ENCODE assay signal across 8 mouse cellular contexts in genomic region chr10:78411851-78412250, GRCm38 (mm10). TPM values are rescaled to one million over a fixed set of nuclear protein-coding genes. Genes with fewer than 3 reads are reported as not detected.
A peak's percentile ranks its signal among the peaks of the same experiment; 100 is the strongest.
DNase-seq lines count a peak whose midpoint lies in the region; ATAC-seq and TF ChIP-seq lines count a peak whose summit lies in the region.

No protein-coding gene starts in this region.

- no peaks in the 10 kb centered on the region for H3K9me3 ChIP-seq in limb, embryonic 14.5 days (ENCODE audit: control insufficient read depth, low read length)
- H3K9me3 ChIP-seq in stomach, postnatal 0 days (ENCODE audit: control insufficient read depth, low read length): no peaks in the 10 kb centered on the region

- TF ChIP-seq POLR2A in thymus, adult 2 months (IDR thresholded peaks at IDR 0.05; ENCODE audit: control insufficient read depth, extremely low read depth, insufficient read depth, low read length, poor library complexity): no peak
- TF ChIP-seq POLR2A in limb, embryonic 14.5 days (IDR thresholded peaks at IDR 0.05; ENCODE audit: borderline replicate concordance, extremely low read depth, insufficient read depth, insufficient read length): no peak

- no peak overlapping the region for H3K27ac ChIP-seq in thymus, adult 2 months (ENCODE audit: control insufficient read depth, insufficient read depth, low read length)
- no peak overlapping the region for H3K27ac ChIP-seq in limb, embryonic 14.5 days (replicated peaks; ENCODE audit: low read depth, low read length)
- peak overlapping the region; percentile 94; the same call in 1 of the 2 replicates for H3K27ac ChIP-seq in stomach, postnatal 0 days (replicated peaks)

- H3K27me3 ChIP-seq in thymus, adult 2 months (ENCODE audit: control insufficient read depth, insufficient read depth, low read length): no peaks in the 10 kb centered on the region
- no peaks in the 10 kb centered on the region for H3K27me3 ChIP-seq in limb, embryonic 14.5 days (ENCODE audit: control insufficient read depth, insufficient read depth, low read length)
- no peaks in the 10 kb centered on the region for H3K27me3 ChIP-seq in stomach, postnatal 0 days (ENCODE audit: control insufficient read depth, insufficient read depth, low read length)

- H3K9ac ChIP-seq in limb, embryonic 14.5 days (ENCODE audit: low read depth, low read length, severe bottlenecking): peak overlapping the region; percentile 81
- H3K9ac ChIP-seq in stomach, postnatal 0 days (ENCODE audit: low read length): peak overlapping the region; percentile 96

- H3K36me3 ChIP-seq in thymus, adult 2 months (ENCODE audit: control insufficient read depth, insufficient read depth, low read length): peaks cover 38% of the 10 kb centered on the region
- peaks cover 41% of the 10 kb centered on the region for H3K36me3 ChIP-seq in limb, embryonic 14.5 days (ENCODE audit: control insufficient read depth, insufficient read depth, low read length)
- peaks cover 20% of the 10 kb centered on the region for H3K36me3 ChIP-seq in stomach, postnatal 0 days (ENCODE audit: control insufficient read depth, insufficient read depth, low read length)

- peak overlapping the region; percentile 75 for H3K4me3 ChIP-seq in thymus, adult 2 months (ENCODE audit: control insufficient read depth, insufficient read depth, low read length)
- peak overlapping the region; percentile 85 for H3K4me3 ChIP-seq in limb, embryonic 14.5 days (replicated peaks; ENCODE audit: low read length)
- H3K4me3 ChIP-seq in stomach, postnatal 0 days (ENCODE audit: low read depth, low read length): peak overlapping the region; percentile 95

- peak; percentile 62 for DNase-seq in cerebellum, adult 9-11 months
- no peak for DNase-seq in thymus, adult 2 months
- DNase-seq in thymus, postnatal 14 days: no peak
- no peak for DNase-seq in limb, embryonic 14.5 days (ENCODE audit: low spot score)
- no peak for DNase-seq in stomach, postnatal 0 days (ENCODE audit: low spot score)
- DNase-seq in layer of hippocampus, adult 11-12 months (ENCODE audit: low spot score): no peak
- DNase-seq in left cerebral cortex, adult 18-20 months (ENCODE audit: low spot score in 2 of 2): no peak

- no peak for TF ChIP-seq EP300 in stomach, postnatal 0 days (optimal IDR thresholded peaks at IDR 0.05)

- peaks cover 17% of the 10 kb centered on the region for H3K4me1 ChIP-seq in thymus, adult 2 months (replicated peaks; ENCODE audit: control insufficient read depth, insufficient read depth, low read length)
- no peaks in the 10 kb centered on the region for H3K4me1 ChIP-seq in limb, embryonic 14.5 days (ENCODE audit: control insufficient read depth, insufficient read depth, low read length)
- peaks cover 2% of the 10 kb centered on the region; the same call in 1 of the 2 replicates for H3K4me1 ChIP-seq in stomach, postnatal 0 days (replicated peaks; ENCODE audit: control insufficient read depth, insufficient read depth)

- ATAC-seq in cerebellum, adult (ENCODE audit: insufficient number of reproducible peaks, low FRiP score, low TSS enrichment): no peak
- ATAC-seq in limb, embryonic 14.5 days (ENCODE audit: low FRiP score, low read depth): no peak
- no peak for ATAC-seq in stomach, postnatal 0 days (ENCODE audit: low FRiP score, low TSS enrichment)

- 14% methylated on average over 8 of the region's 8 CpGs for WGBS in thymus, adult 2 months
- 17% methylated on average over 8 of the region's 8 CpGs for WGBS in limb, embryonic 14.5 days
- WGBS in stomach, postnatal 0 days: 8% methylated on average over 8 of the region's 8 CpGs

- peak overlapping the region; percentile 69 for H3K4me2 ChIP-seq in limb, embryonic 14.5 days (replicated peaks; ENCODE audit: low read depth, low read length, severe bottlenecking)
- peak overlapping the region; percentile 84 for H3K4me2 ChIP-seq in stomach, postnatal 0 days (replicated peaks; ENCODE audit: low read depth)

- no peak for TF ChIP-seq CTCF in thymus, adult 2 months (IDR thresholded peaks at IDR 0.05; ENCODE audit: borderline replicate concordance, control insufficient read depth, extremely low read depth, insufficient read depth, low read length, poor library complexity)
- no peak for TF ChIP-seq CTCF in stomach, postnatal 0 days (IDR thresholded peaks at IDR 0.05; ENCODE audit: low read depth)

RNA-seq across cellular contexts. Expression of gene Rrp1, which starts 1.0 kb away (rescaled TPM):
- polyA plus RNA-seq in thymus, adult 2 months (2012; rRNA removed): 133 and 164 TPM in 2 replicates
- 159 and 279 TPM in 2 replicates for polyA plus RNA-seq in limb, embryonic 14.5 days (2012; rRNA removed)
- polyA plus RNA-seq in limb, embryonic 14.5 days (2014; fragmentation: Nextera tagmentation; extraction: Ambion mirVana): 224 and 245 TPM in 2 replicates
- 148 TPM in 2 replicates for polyA plus RNA-seq in stomach, postnatal 0 days (2015; fragmentation: Nextera tagmentation; extraction: Ambion mirVana)
- 100 to 1,000 TPM; 362 to 368 TPM for total RNA-seq in left cerebral cortex, adult 18-20 months (2021)

RNA-seq across cellular contexts. Expression of gene Cstb, which starts 13.6 kb away (rescaled TPM):
- polyA plus RNA-seq in thymus, adult 2 months (2012; rRNA removed): 212 and 247 TPM in 2 replicates
- 126 and 157 TPM in 2 replicates for polyA plus RNA-seq in limb, embryonic 14.5 days (2012; rRNA removed)
- polyA plus RNA-seq in limb, embryonic 14.5 days (2014; fragmentation: Nextera tagmentation; extraction: Ambion mirVana): 303 and 338 TPM in 2 replicates
- polyA plus RNA-seq in stomach, postnatal 0 days (2015; fragmentation: Nextera tagmentation; extraction: Ambion mirVana): 636 and 675 TPM in 2 replicates
- 10 to 100 TPM; 38.5 to 40.4 TPM for total RNA-seq in left cerebral cortex, adult 18-20 months (2021)

RNA-seq across cellular contexts. Expression of gene Pdxk, which starts 52.9 kb away (rescaled TPM):
- polyA plus RNA-seq in thymus, adult 2 months (2012; rRNA removed): 26.1 and 28.8 TPM in 2 replicates
- 9.8 and 11.2 TPM in 2 replicates for polyA plus RNA-seq in limb, embryonic 14.5 days (2012; rRNA removed)
- polyA plus RNA-seq in limb, embryonic 14.5 days (2014; fragmentation: Nextera tagmentation; extraction: Ambion mirVana): 8.8 and 8.9 TPM in 2 replicates
- polyA plus RNA-seq in stomach, postnatal 0 days (2015; fragmentation: Nextera tagmentation; extraction: Ambion mirVana): 5.3 and 5.6 TPM in 2 replicates
- total RNA-seq in left cerebral cortex, adult 18-20 months (2021): 100 to 1,000 TPM; 124 to 128 TPM

RNA-seq across cellular contexts. Expression of gene Agpat3, which starts 59.6 kb away (rescaled TPM):
- polyA plus RNA-seq in thymus, adult 2 months (2012; rRNA removed): 386 and 423 TPM in 2 replicates
- polyA plus RNA-seq in limb, embryonic 14.5 days (2012; rRNA removed): 83.0 and 109 TPM in 2 replicates
- 89.7 and 111 TPM in 2 replicates for polyA plus RNA-seq in limb, embryonic 14.5 days (2014; fragmentation: Nextera tagmentation; extraction: Ambion mirVana)
- polyA plus RNA-seq in stomach, postnatal 0 days (2015; fragmentation: Nextera tagmentation; extraction: Ambion mirVana): 69.9 and 71.5 TPM in 2 replicates
- total RNA-seq in left cerebral cortex, adult 18-20 months (2021): 100 to 1,000 TPM; 233 to 243 TPM
